In genomic region chr8:97701706-97702105, GRCm38 (mm10) we compare ENCODE assay signal across 18 mouse cellular contexts.
A peak's percentile ranks its signal among the peaks of the same experiment; 100 is the strongest.
DNase-seq lines count a peak whose midpoint lies in the region; ATAC-seq and TF ChIP-seq lines count a peak whose summit lies in the region.
"Had no signal": no experiment of that assay in that cellular context is flagged by ENCODE, and none has a peak within 500 bp of the region (broad histone marks: within the 10 kb centered on the region; RNA-seq: fewer than 3 reads in every experiment).

No protein-coding gene starts in this region.

- no peak overlapping the region for H3K27ac ChIP-seq in cerebellum, adult 2 months (ENCODE audit: insufficient read depth, low read length)
- no peak overlapping the region for H3K27ac ChIP-seq in midbrain, embryonic 14.5 days (replicated peaks; ENCODE audit: low read depth, low read length)
- H3K27ac ChIP-seq in midbrain, embryonic 15.5 days: no peak overlapping the region
- H3K27ac ChIP-seq: embryonic facial prominence, embryonic 15.5 days; forebrain, embryonic 10.5 days; gastrocnemius, adult 2 months; hindbrain, embryonic 15.5 days had no signal

- peak; percentile 9 to 13 for DNase-seq in cerebellum, postnatal 14 days
- DNase-seq in cerebellum, adult 2 months: no peak
- peak; percentile 4 for DNase-seq in layer of hippocampus, adult 11-12 months (ENCODE audit: low spot score)
- no peak for DNase-seq in layer of hippocampus, adult 9-11 months
- DNase-seq in midbrain, embryonic 14.5 days: peak; percentile 10
- peak; percentile 35 for DNase-seq in brain, adult 2 months (ENCODE audit: low read depth, low spot score)
- DNase-seq: adrenal gland, postnatal 10 days; cerebellum, adult 18-20 months; cerebellum, postnatal 36 days; gastrocnemius, adult 2 months; gastrocnemius, postnatal 25 days had no signal

- no peaks in the 10 kb centered on the region for H3K27me3 ChIP-seq in cerebellum, adult 2 months (ENCODE audit: control insufficient read depth, insufficient read depth, low read length)
- H3K27me3 ChIP-seq in midbrain, embryonic 14.5 days (ENCODE audit: control insufficient read depth, insufficient read depth, low read length): no peaks in the 10 kb centered on the region
- H3K27me3 ChIP-seq in midbrain, embryonic 15.5 days (replicated peaks): no peaks in the 10 kb centered on the region
- H3K27me3 ChIP-seq: embryonic facial prominence, embryonic 15.5 days; heart, embryonic 12.5 days; hindbrain, embryonic 15.5 days had no signal

- H3K36me3 ChIP-seq in midbrain, embryonic 14.5 days (ENCODE audit: control insufficient read depth, insufficient read depth, low read length): no peaks in the 10 kb centered on the region
- H3K36me3 ChIP-seq in midbrain, embryonic 15.5 days (replicated peaks): no peaks in the 10 kb centered on the region
- H3K36me3 ChIP-seq: embryonic facial prominence, embryonic 15.5 days; forebrain, embryonic 10.5 days; heart, embryonic 12.5 days; hindbrain, embryonic 15.5 days had no signal

- H3K4me3 ChIP-seq in cerebellum, adult 2 months (replicated peaks; ENCODE audit: insufficient read depth, low read depth, low read length): no peak overlapping the region
- no peak overlapping the region for H3K4me3 ChIP-seq in midbrain, embryonic 14.5 days (replicated peaks; ENCODE audit: low read depth, low read length)
- no peak overlapping the region for H3K4me3 ChIP-seq in midbrain, embryonic 15.5 days
- H3K4me3 ChIP-seq: embryonic facial prominence, embryonic 15.5 days; erythroblast, embryonic 14.5 days; forebrain, embryonic 10.5 days; gastrocnemius, adult 2 months; heart, embryonic 12.5 days; hindbrain, embryonic 15.5 days had no signal

- no peak overlapping the region for H3K9ac ChIP-seq in midbrain, embryonic 14.5 days (replicated peaks; ENCODE audit: low read length)
- no peak overlapping the region for H3K9ac ChIP-seq in midbrain, embryonic 15.5 days
- H3K9ac ChIP-seq: embryonic facial prominence, embryonic 15.5 days; heart, embryonic 12.5 days; hindbrain, embryonic 15.5 days had no signal

- no peak for TF ChIP-seq POLR2A in cerebellum, adult 2 months (IDR thresholded peaks at IDR 0.05; ENCODE audit: borderline replicate concordance, insufficient read depth, low read length)

- no peak for ATAC-seq in midbrain, embryonic 14.5 days (ENCODE audit: low FRiP score, low TSS enrichment)
- ATAC-seq in midbrain, embryonic 15.5 days (replicated peaks): no peak
- ATAC-seq in monocyte, adult 5-6 weeks (replicated peaks; ENCODE audit: insufficient number of reproducible peaks, low FRiP score, low TSS enrichment, poor library complexity, severe bottlenecking): no peak

- H3K4me1 ChIP-seq in cerebellum, adult 2 months (ENCODE audit: control insufficient read depth, insufficient read depth, low read length): no peaks in the 10 kb centered on the region
- H3K4me1 ChIP-seq in midbrain, embryonic 14.5 days (ENCODE audit: control insufficient read depth, insufficient read depth, low read length): no peaks in the 10 kb centered on the region
- H3K4me1 ChIP-seq in midbrain, embryonic 15.5 days: no peaks in the 10 kb centered on the region
- H3K4me1 ChIP-seq: embryonic facial prominence, embryonic 15.5 days; forebrain, embryonic 10.5 days; heart, embryonic 12.5 days; hindbrain, embryonic 15.5 days had no signal

- no peaks in the 10 kb centered on the region for H3K9me3 ChIP-seq in midbrain, embryonic 14.5 days (ENCODE audit: control insufficient read depth, low read length)
- no peaks in the 10 kb centered on the region for H3K9me3 ChIP-seq in midbrain, embryonic 15.5 days
- H3K9me3 ChIP-seq: embryonic facial prominence, embryonic 15.5 days; forebrain, embryonic 10.5 days; heart, embryonic 12.5 days; hindbrain, embryonic 15.5 days had no signal

- no peak for TF ChIP-seq CTCF in cerebellum, adult 2 months (IDR thresholded peaks at IDR 0.05; ENCODE audit: borderline replicate concordance, insufficient read depth, low read depth, low read length)

- no peak overlapping the region for H3K4me2 ChIP-seq in midbrain, embryonic 14.5 days (ENCODE audit: low read length)
- no peak overlapping the region for H3K4me2 ChIP-seq in midbrain, embryonic 15.5 days
- H3K4me2 ChIP-seq: embryonic facial prominence, embryonic 15.5 days; heart, embryonic 12.5 days; hindbrain, embryonic 15.5 days had no signal

- 92% methylated on average over 1 of the region's 1 CpGs for WGBS in cerebellum, adult 2 months
- WGBS in midbrain, embryonic 14.5 days: 90% methylated on average over 1 of the region's 1 CpGs
- WGBS in midbrain, embryonic 15.5 days: 93% methylated on average over 1 of the region's 1 CpGs

Comparison
In these comparisons a context has a peak if more than half of its experiments do, and no peak if none do; other contexts are left out.
1. DNase-seq: peak in cerebellum, postnatal 14 days (2 of 2), layer of hippocampus, adult 11-12 months (single experiment), midbrain, embryonic 14.5 days (single experiment) and brain, adult 2 months (single experiment); none in cerebellum, adult 2 months (0 of 2) and layer of hippocampus, adult 9-11 months (single experiment).